Mouse (Mus musculus) left cerebral cortex, postnatal 25 days (tissue): ENCODE measurements around the gene Tor1aip1. TPM values are rescaled to one million over a fixed set of nuclear protein-coding genes. Genes with fewer than 3 reads are reported as not detected.
A peak's percentile ranks its signal among the peaks of the same experiment; 100 is the strongest.

Experiments used
- DNase-seq, 2 experiments: peaks; one replicate each; pipeline ENCODE4 v3.0.0; 2022; ENCODE audit warnings: low spot score in 2 of 2, mixed read lengths in 1 of 2
- intact Hi-C: fragments of 180-260 bp; cut with DNase I; formaldehyde crosslinking; loops from one replicate; pipeline ENCODE4 v1.15.1; 2025
- total RNA-seq, 2 experiments: library from RNA; stranded (reverse); gene quantifications; 2 replicates each; pipeline ENCODE4 v1.2.3; 2021

Tor1aip1 gene
- total RNA-seq, 2 experiments from 2014 or later, result 26.6 to 26.8 TPM

DNA sequence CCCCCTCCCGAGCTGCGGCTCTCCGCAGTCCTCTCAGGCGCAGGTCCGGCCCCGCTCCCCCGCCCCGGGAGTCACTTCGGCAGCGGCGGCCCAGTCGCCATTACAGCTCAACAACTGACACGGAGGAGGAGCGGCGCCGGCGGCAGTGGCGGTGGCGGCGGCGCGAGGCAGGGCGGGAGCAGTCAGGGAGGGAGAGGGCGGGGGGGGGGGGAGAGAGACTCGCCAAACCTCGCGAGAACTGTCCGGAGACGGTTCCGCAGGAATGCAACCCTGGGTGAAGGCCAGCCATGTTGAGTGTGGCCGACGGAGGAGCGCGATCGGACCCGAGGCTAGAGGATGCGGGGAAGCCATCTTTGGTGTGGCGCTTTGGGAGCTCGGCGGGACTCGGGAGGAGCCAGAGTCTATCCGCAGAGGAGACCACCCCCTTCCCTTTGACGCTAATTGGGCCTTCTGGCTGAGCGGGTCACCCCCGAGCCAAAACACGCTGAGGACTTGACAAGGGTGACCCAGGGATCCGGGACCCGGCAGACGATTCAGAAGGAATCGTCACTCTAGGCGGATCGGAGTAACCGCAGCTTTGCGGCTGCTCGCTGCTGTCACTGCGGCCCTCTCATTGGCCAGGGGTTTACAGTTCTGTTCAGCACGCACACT is 63.1 kb downstream of the Tor1aip1 start, which contains the start of gene Cep350:
Gene Cep350, minus strand, starts transcription at position 188 of the 651 bp plus-strand sequence.
- intact Hi-C loops, result loop anchor here (1.0 to 5.0 kb wide), 2 partner anchors 49 to 63 kb away; partner anchors contain the start of gene Tor1aip1

DNA sequence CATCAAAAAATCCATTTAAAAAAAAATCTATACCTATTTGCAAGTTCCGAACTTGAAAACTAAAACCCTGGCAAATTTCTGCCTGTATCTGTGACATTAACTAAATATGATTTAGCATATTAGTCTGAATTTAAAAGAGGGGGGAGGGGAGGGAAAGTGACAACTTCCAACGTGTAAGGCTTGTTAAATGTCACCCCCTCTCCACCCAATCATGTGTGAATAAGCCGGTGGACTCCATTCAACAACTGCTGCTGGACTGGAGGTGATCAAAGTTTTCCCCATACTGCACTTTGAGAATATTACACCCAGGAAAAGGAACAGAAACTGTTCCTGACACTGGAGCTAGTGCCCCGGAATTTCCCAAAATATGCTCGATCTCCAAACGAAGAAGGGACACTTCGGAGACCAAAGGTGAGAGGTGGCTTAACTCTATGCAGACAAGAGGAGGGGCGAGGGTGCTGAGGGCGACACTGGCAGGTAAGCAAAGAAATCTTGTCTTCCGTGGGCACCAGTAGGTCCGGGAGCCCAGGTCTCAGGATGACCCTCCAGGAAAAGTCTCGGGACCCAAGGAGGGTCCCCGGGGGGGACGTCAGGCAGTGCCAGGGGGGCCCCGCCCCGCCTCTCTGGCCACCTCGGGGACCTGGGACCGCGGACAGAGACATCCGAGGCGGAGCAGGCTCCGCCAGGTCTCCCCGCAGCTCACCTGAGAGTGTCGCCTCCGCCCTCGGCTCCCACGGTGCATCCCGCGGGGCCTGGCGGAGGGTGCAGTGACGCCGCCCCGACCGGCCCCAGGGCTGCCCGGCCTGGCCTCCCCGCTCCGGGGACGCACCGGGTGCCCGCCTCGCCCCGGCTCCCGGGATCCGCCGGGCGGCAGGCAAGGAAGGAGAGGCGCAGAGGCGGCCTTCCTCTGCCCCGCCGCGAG is 63.9 kb downstream of the Tor1aip1 start:
- intact Hi-C loops, result loop anchor here (1.0 to 5.0 kb wide), 2 partner anchors 50 to 64 kb away; partner anchors contain the start of gene Tor1aip1
- DNase-seq, result peak in 1 of 2 experiments; percentile 17

More for the DNA sequence above, 63.1 kb downstream of the Tor1aip1 start, which contains the start of gene Cep350:
- DNase-seq, result peak; percentile 96 to 99

Other genes with a start within 250 kb of the Tor1aip1 start
- gene Qsox1, start 223.6 kb downstream of the Tor1aip1 start, total RNA-seq, result 10 to 100 TPM; 28.4 to 32.7 TPM
- gene Cep350, start 63.2 kb downstream of the Tor1aip1 start, total RNA-seq, result 10 to 100 TPM; 46.2 to 48.1 TPM
- gene Tor1aip2, start 1.1 kb downstream of the Tor1aip1 start, total RNA-seq, result 10 to 100 TPM; 48.3 to 48.6 TPM
- 1 to 10 TPM; 8.4 to 9.7 TPM for gene Fam163a, start 168.5 kb upstream of the Tor1aip1 start, total RNA-seq